Mouse (Mus musculus) embryonic facial prominence, embryonic 15.5 days (tissue): ENCODE data around the gene Gm12216. TPM values are rescaled to one million over a fixed set of nuclear protein-coding genes. Genes with fewer than 3 reads are reported as not detected.
"Not testable (repeated sequence)": the region's sequence is repeated elsewhere in the genome, so short reads cannot be mapped to it uniquely, and the experiment has no call there.

Experiments
- ATAC-seq: fragments of 200-750 bp; cut with Nextera tagmentation; 2 replicates; pipeline ENCODE4 v1.8.0; 2017; ENCODE audit warnings: low read depth, moderate TSS enrichment; ENCODE audit not compliant: insufficient number of reproducible peaks, low FRiP score, low TSS enrichment
- H3K27ac ChIP-seq: fragments of 300-500 bp; sonication (generic); replicated peaks from 2 replicates; pipeline ENCODE4 v1.5.1; 2015; ENCODE audit warnings: mild to moderate bottlenecking, inconsistent platforms
- H3K27me3 ChIP-seq: fragments of 300-500 bp; sonication (generic); 2 replicates; pipeline ENCODE4 v1.6.1; 2015; ENCODE audit warnings: inconsistent platforms
- H3K36me3 ChIP-seq: fragments of 300-500 bp; sonication (generic); 2 replicates; pipeline ENCODE4 v1.6.1; 2015; ENCODE audit warnings: mild to moderate bottlenecking, inconsistent platforms
- H3K4me1 ChIP-seq: fragments of 300-500 bp; sonication (generic); 2 replicates; pipeline ENCODE4 v1.6.1; 2015; ENCODE audit warnings: inconsistent platforms
- H3K4me2 ChIP-seq: fragments of 300-500 bp; sonication (generic); replicated peaks from 2 replicates; pipeline ENCODE4 v1.6.1; 2015; ENCODE audit warnings: mild to moderate bottlenecking, inconsistent platforms
- H3K4me3 ChIP-seq: fragments of 300-500 bp; sonication (generic); replicated peaks from 2 replicates; pipeline ENCODE4 v1.5.1; 2015; ENCODE audit warnings: mild to moderate bottlenecking, inconsistent platforms
- H3K9ac ChIP-seq: fragments of 300-500 bp; sonication (generic); 2 replicates; pipeline ENCODE4 v1.6.1; 2015; ENCODE audit warnings: inconsistent platforms
- H3K9me3 ChIP-seq: fragments of 300-500 bp; sonication (generic); replicated peaks from 2 replicates; pipeline ENCODE4 v1.6.1; 2016; ENCODE audit warnings: inconsistent platforms
- WGBS: fragments of 180-500 bp; shearing (Covaris S2); methylation state at CpG from one replicate; pipeline ENCODE4 v1.1.7; 2015; 5-methylcytosine and 5-hydroxymethylcytosine counted together
- polyA plus RNA-seq: library from polyadenylated mRNA; unstranded; fragments of >200 nt; fragmentation: Nextera tagmentation; extraction: Ambion mirVana; gene quantifications from 2 replicates; pipeline ENCODE4 v1.2.1, GENCODE M21; 2015

The Gm12216 gene
- polyA plus RNA-seq, 1 experiment from 2014 or later: 1.6 TPM

- Histone ChIP-seq H3K27me3 (no peaks in the 10 kb centered on the region), H3K27ac (no peak overlapping the region), H3K36me3 (peaks cover 22% of the 10 kb centered on the region), H3K4me1 (no peaks in the 10 kb centered on the region), H3K4me3 (no peak overlapping the region), H3K4me2 (no peak overlapping the region), H3K9me3 (no peaks in the 10 kb centered on the region), H3K9ac (no peak overlapping the region)
- WGBS: 83% methylated on average over 2 of the region's 2 CpGs
- ATAC-seq: no peak
Observed at GRCm38 (mm10) chr11:53871786-53872507, 12.9 kb upstream of the Gm12216 start.

- no peak overlapping the region for H3K27ac ChIP-seq
- 90% methylated on average over 5 of the region's 5 CpGs for WGBS
- H3K9me3 ChIP-seq: no peaks in the 10 kb centered on the region
- H3K4me2 ChIP-seq: no peak overlapping the region
- no peak for ATAC-seq
- no peaks in the 10 kb centered on the region for H3K4me1 ChIP-seq
- no peak overlapping the region for H3K4me3 ChIP-seq
- no peak overlapping the region for H3K9ac ChIP-seq
- no peaks in the 10 kb centered on the region for H3K27me3 ChIP-seq
- H3K36me3 ChIP-seq: peaks cover 19% of the 10 kb centered on the region
Observed at GRCm38 (mm10) chr11:53869172-53869571, 10.1 kb upstream of the Gm12216 start.

- WGBS: 49% methylated on average over 5 of the region's 5 CpGs
Observed at GRCm38 (mm10) chr11:53868323-53868722, 9.3 kb upstream of the Gm12216 start.

GRCm38 (mm10) chr11:53864724-53865310, 5.8 kb upstream of the Gm12216 start:
- not testable (repeated sequence) for H3K4me3 ChIP-seq, H3K4me2 ChIP-seq, H3K27ac ChIP-seq, ATAC-seq, H3K27me3 ChIP-seq, H3K9me3 ChIP-seq, H3K9ac ChIP-seq, H3K4me1 ChIP-seq, H3K36me3 ChIP-seq
- WGBS: 80% methylated on average over 2 of the region's 4 CpGs

More at GRCm38 (mm10) chr11:53868323-53868722, 9.3 kb upstream of the Gm12216 start:
- not testable (repeated sequence) for H3K4me2 ChIP-seq, H3K9me3 ChIP-seq, H3K4me1 ChIP-seq, ATAC-seq, H3K9ac ChIP-seq, H3K4me3 ChIP-seq, H3K27ac ChIP-seq, H3K27me3 ChIP-seq
- peaks cover 19% of the 10 kb centered on the region for H3K36me3 ChIP-seq

GRCm38 (mm10) chr11:53860944-53861343, 1.9 kb upstream of the Gm12216 start:
- H3K27ac ChIP-seq, ATAC-seq, H3K4me1 ChIP-seq, H3K4me3 ChIP-seq, H3K9me3 ChIP-seq, H3K36me3 ChIP-seq, H3K4me2 ChIP-seq, H3K27me3 ChIP-seq, H3K9ac ChIP-seq: not testable (repeated sequence)
- WGBS: 70% methylated on average over 8 of the region's 9 CpGs

- no peaks in the 10 kb centered on the region; the same call in 1 of the 2 replicates for H3K4me1 ChIP-seq
- 74% methylated on average over 6 of the region's 6 CpGs for WGBS
- H3K9me3 ChIP-seq: no peaks in the 10 kb centered on the region
- no peak overlapping the region for H3K4me3 ChIP-seq
- no peak overlapping the region for H3K27ac ChIP-seq
- no peak overlapping the region for H3K9ac ChIP-seq
- H3K4me2 ChIP-seq: peak overlapping the region; percentile 76
- no peak for ATAC-seq
- H3K36me3 ChIP-seq: no peaks in the 10 kb centered on the region
- H3K27me3 ChIP-seq: no peaks in the 10 kb centered on the region
Observed at GRCm38 (mm10) chr11:53858058-53858760, 847 bp downstream of the Gm12216 start.

GRCm38 (mm10) chr11:53853665-53854064, 5.4 kb downstream of the Gm12216 start:
- no peaks in the 10 kb centered on the region for H3K9me3 ChIP-seq
- no peak overlapping the region for H3K4me2 ChIP-seq
- ATAC-seq: no peak
- H3K27me3 ChIP-seq: no peaks in the 10 kb centered on the region
- 0 out of 2 replicates have a peak, but pooled peaks cover 5% of the 10 kb centered on the region for H3K4me1 ChIP-seq
- H3K27ac ChIP-seq: no peak overlapping the region
- WGBS: 34% methylated on average over 5 of the region's 5 CpGs
- H3K36me3 ChIP-seq: no peaks in the 10 kb centered on the region
- no peak overlapping the region for H3K9ac ChIP-seq
- H3K4me3 ChIP-seq: no peak overlapping the region

- no peaks in the 10 kb centered on the region for H3K27me3 ChIP-seq
- no peaks in the 10 kb centered on the region for H3K36me3 ChIP-seq
- no peak overlapping the region for H3K4me2 ChIP-seq
- H3K27ac ChIP-seq: no peak overlapping the region
- WGBS: 35% methylated on average over 5 of the region's 5 CpGs
- no peak for ATAC-seq
- H3K4me3 ChIP-seq: no peak overlapping the region
- H3K9me3 ChIP-seq: no peaks in the 10 kb centered on the region
- H3K4me1 ChIP-seq: 0 out of 2 replicates have a peak, but pooled peaks cover 5% of the 10 kb centered on the region
- no peak overlapping the region for H3K9ac ChIP-seq
Observed at GRCm38 (mm10) chr11:53851795-53852194, 7.3 kb downstream of the Gm12216 start.

- no peak overlapping the region for H3K9ac ChIP-seq
- no peaks in the 10 kb centered on the region for H3K27me3 ChIP-seq
- no peaks in the 10 kb centered on the region for H3K36me3 ChIP-seq
- ATAC-seq: no peak; the same call in 1 of the 2 replicates
- peak overlapping the region; percentile 3; the same call in 1 of the 2 replicates for H3K4me3 ChIP-seq
- H3K27ac ChIP-seq: 0 out of 2 replicates have a peak overlapping the region, but pooled peaks have one; percentile 25
- H3K4me1 ChIP-seq: 0 out of 2 replicates have a peak, but pooled peaks cover 5% of the 10 kb centered on the region
- WGBS: 20% methylated on average over 9 of the region's 9 CpGs
- peak overlapping the region; percentile 21; the same call in 1 of the 2 replicates for H3K4me2 ChIP-seq
- H3K9me3 ChIP-seq: no peaks in the 10 kb centered on the region
Observed at GRCm38 (mm10) chr11:53849588-53850320, 9.3 kb downstream of the Gm12216 start.

- Histone ChIP-seq H3K27ac (no peak overlapping the region), H3K27me3 (no peaks in the 10 kb centered on the region), H3K9me3 (no peaks in the 10 kb centered on the region), H3K9ac (no peak overlapping the region), H3K4me2 (no peak overlapping the region), H3K4me3 (no peak overlapping the region), H3K4me1 (0 out of 2 replicates have a peak, but pooled peaks cover 5% of the 10 kb centered on the region), H3K36me3 (no peaks in the 10 kb centered on the region)
- no peak for ATAC-seq
- 65% methylated on average over 6 of the region's 6 CpGs for WGBS
Observed at GRCm38 (mm10) chr11:53845680-53846079, 13.4 kb downstream of the Gm12216 start.

GRCm38 (mm10) chr11:53843106-53843505, 15.9 kb downstream of the Gm12216 start:
- Histone ChIP-seq H3K4me3 (no peak overlapping the region), H3K27me3 (no peaks in the 10 kb centered on the region), H3K27ac (no peak overlapping the region), H3K4me1 (0 out of 2 replicates have a peak, but pooled peaks cover 4% of the 10 kb centered on the region), H3K9me3 (no peaks in the 10 kb centered on the region), H3K4me2 (no peak overlapping the region), H3K36me3 (no peaks in the 10 kb centered on the region), H3K9ac (no peak overlapping the region)
- 34% methylated on average over 10 of the region's 10 CpGs for WGBS
- no peak for ATAC-seq
